Mouse (Mus musculus) liver, embryonic 15.5 days (tissue): ENCODE data around the gene Phf23. TPM values are rescaled to one million over a fixed set of nuclear protein-coding genes. Genes with fewer than 3 reads are reported as not detected.
"Not testable (repeated sequence)": the region's sequence is repeated elsewhere in the genome, so short reads cannot be mapped to it uniquely, and the experiment has no call there.

Experiments
- ATAC-seq: fragments of 200-750 bp; cut with Nextera tagmentation; 2 replicates; pipeline ENCODE4 v1.8.0; 2017; ENCODE audit warnings: moderate number of reproducible peaks, mild to moderate bottlenecking, moderate library complexity; ENCODE audit not compliant: insufficient read depth
- H3K27ac ChIP-seq: fragments of 300-500 bp; sonication (generic); replicated peaks from 2 replicates; pipeline ENCODE4 v1.5.1; 2015; ENCODE audit warnings: mild to moderate bottlenecking, inconsistent platforms
- H3K27me3 ChIP-seq: fragments of 300-500 bp; sonication (generic); 2 replicates; pipeline ENCODE4 v1.6.1; 2015; ENCODE audit warnings: mild to moderate bottlenecking, inconsistent platforms
- H3K36me3 ChIP-seq: fragments of 300-500 bp; sonication (generic); replicated peaks from 2 replicates; pipeline ENCODE4 v1.6.1; 2015; ENCODE audit warnings: moderate library complexity, mild to moderate bottlenecking, inconsistent platforms
- H3K4me1 ChIP-seq: fragments of 300-500 bp; sonication (generic); replicated peaks from 2 replicates; pipeline ENCODE4 v1.6.1; 2015; ENCODE audit warnings: inconsistent platforms
- H3K4me2 ChIP-seq: fragments of 300-500 bp; sonication (generic); 2 replicates; pipeline ENCODE4 v1.6.1; 2015; ENCODE audit warnings: moderate library complexity, mild to moderate bottlenecking, inconsistent platforms
- H3K4me3 ChIP-seq: fragments of 300-500 bp; sonication (generic); replicated peaks from 2 replicates; pipeline ENCODE4 v1.5.1; 2015; ENCODE audit warnings: mild to moderate bottlenecking, inconsistent platforms
- H3K9ac ChIP-seq: fragments of 300-500 bp; sonication (generic); 2 replicates; pipeline ENCODE4 v1.6.1; 2015; ENCODE audit warnings: moderate library complexity, mild to moderate bottlenecking, inconsistent platforms
- H3K9me3 ChIP-seq: fragments of 300-500 bp; sonication (generic); replicated peaks from 2 replicates; pipeline ENCODE4 v1.6.1; 2016; ENCODE audit warnings: inconsistent platforms
- WGBS: fragments of 180-500 bp; shearing (Covaris S2); methylation state at CpG from one replicate; pipeline ENCODE4 v1.1.7; 2015; ENCODE audit warnings: mixed read lengths; ENCODE audit not compliant: insufficient replicate concordance; 5-methylcytosine and 5-hydroxymethylcytosine counted together
- polyA plus RNA-seq: library from polyadenylated mRNA; unstranded; fragments of >200 nt; fragmentation: Nextera tagmentation; extraction: Ambion mirVana; gene quantifications from 2 replicates; pipeline ENCODE4 v1.2.1, GENCODE M21; 2015

Gene Phf23
- polyA plus RNA-seq = 23.1 and 24.0 TPM in 2 replicates

- Histone ChIP-seq H3K36me3 (peaks cover 51% of the 10 kb centered on the region), H3K4me3 (peak within 1 kb of the TSS; percentile 89), H3K4me2 (peak within 1 kb of the TSS; percentile 95), H3K9ac (peak within 1 kb of the TSS; percentile 99), H3K4me1 (peaks cover 63% of the 10 kb centered on the region), H3K9me3 (no peaks in the 10 kb centered on the region), H3K27ac (peak within 1 kb of the TSS; percentile 99), H3K27me3 (no peaks in the 10 kb centered on the region)
- peak; percentile 76 for ATAC-seq
- WGBS = under 1% methylated on average over 36 of the region's 36 CpGs
These were observed at the start of gene Phf23 for GRCm38 (mm10) chr11:69995391-69995960. TSS of gene Phf23 (plus strand) at chr11:69995777.

GRCm38 (mm10) chr11:69945997-69946891, 49.3 kb upstream of the Phf23 start:
- 61% methylated on average over 18 of the region's 18 CpGs for WGBS
- peak; percentile 77 for ATAC-seq
- peak overlapping the region; percentile 93 for H3K4me2 ChIP-seq
- peak overlapping the region; percentile 95 for H3K27ac ChIP-seq
- H3K36me3 ChIP-seq = peaks cover 41% of the 10 kb centered on the region
- H3K4me1 ChIP-seq = peaks cover 56% of the 10 kb centered on the region
- peak overlapping the region; percentile 75 for H3K9ac ChIP-seq
- H3K9me3 ChIP-seq = no peaks in the 10 kb centered on the region
- H3K27me3 ChIP-seq = peaks cover 62% of the 10 kb centered on the region
- H3K4me3 ChIP-seq = peak overlapping the region; percentile 77

- Histone ChIP-seq H3K9ac (peak overlapping the region; percentile 75), H3K9me3 (no peaks in the 10 kb centered on the region), H3K36me3 (peaks cover 34% of the 10 kb centered on the region), H3K27ac (peak overlapping the region; percentile 95), H3K27me3 (peaks cover 63% of the 10 kb centered on the region), H3K4me3 (peak overlapping the region; percentile 77), H3K4me1 (peaks cover 56% of the 10 kb centered on the region), H3K4me2 (peak overlapping the region; percentile 93)
- ATAC-seq = no peak; the same call in 1 of the 2 replicates
- 10% methylated on average over 29 of the region's 29 CpGs for WGBS
These were observed 48.1 kb upstream of the Phf23 start for GRCm38 (mm10) chr11:69947337-69948065.

GRCm38 (mm10) chr11:69948066-69948762, 47.4 kb upstream of the Phf23 start, which contains the start of gene Slc2a4:
TSS of gene Slc2a4 (minus strand) at chr11:69948188.
- ATAC-seq = peak; percentile 82
- peaks cover 63% of the 10 kb centered on the region for H3K27me3 ChIP-seq
- H3K9ac ChIP-seq = peak within 1 kb of the TSS; percentile 75
- H3K4me2 ChIP-seq = peak within 1 kb of the TSS; percentile 93
- peak within 1 kb of the TSS; percentile 95 for H3K27ac ChIP-seq
- peak within 1 kb of the TSS; percentile 77 for H3K4me3 ChIP-seq
- WGBS = 1% methylated on average over 34 of the region's 34 CpGs
- no peaks in the 10 kb centered on the region for H3K9me3 ChIP-seq
- H3K4me1 ChIP-seq = peaks cover 52% of the 10 kb centered on the region
- peaks cover 27% of the 10 kb centered on the region for H3K36me3 ChIP-seq

GRCm38 (mm10) chr11:69948763-69949150, 46.8 kb upstream of the Phf23 start:
- Histone ChIP-seq H3K9me3 (no peaks in the 10 kb centered on the region), H3K4me1 (peaks cover 48% of the 10 kb centered on the region), H3K27me3 (peaks cover 63% of the 10 kb centered on the region), H3K9ac (peak overlapping the region; percentile 75), H3K27ac (peak overlapping the region; percentile 83), H3K4me3 (peak overlapping the region; percentile 77), H3K4me2 (peak overlapping the region; percentile 93), H3K36me3 (peaks cover 22% of the 10 kb centered on the region)
- peak; percentile 36 for ATAC-seq
- WGBS = under 1% methylated on average over 14 of the region's 14 CpGs

GRCm38 (mm10) chr11:69950807-69951459, 44.6 kb upstream of the Phf23 start:
- no peak for ATAC-seq
- H3K4me3 ChIP-seq = no peak overlapping the region
- H3K9me3 ChIP-seq = no peaks in the 10 kb centered on the region
- H3K36me3 ChIP-seq = peaks cover under 1% of the 10 kb centered on the region; the same call in 1 of the 2 replicates
- WGBS = 41% methylated on average over 4 of the region's 4 CpGs
- no peak overlapping the region for H3K9ac ChIP-seq
- no peak overlapping the region for H3K4me2 ChIP-seq
- H3K27ac ChIP-seq = no peak overlapping the region
- peaks cover 27% of the 10 kb centered on the region for H3K4me1 ChIP-seq
- peaks cover 54% of the 10 kb centered on the region for H3K27me3 ChIP-seq

GRCm38 (mm10) chr11:69952274-69952673, 43.3 kb upstream of the Phf23 start:
- no peak overlapping the region for H3K4me3 ChIP-seq
- 24% methylated on average over 1 of the region's 1 CpGs for WGBS
- peaks cover 20% of the 10 kb centered on the region for H3K4me1 ChIP-seq
- H3K27ac ChIP-seq = no peak overlapping the region
- H3K9ac ChIP-seq = no peak overlapping the region
- H3K9me3 ChIP-seq = no peaks in the 10 kb centered on the region
- ATAC-seq = no peak
- peaks cover 62% of the 10 kb centered on the region for H3K27me3 ChIP-seq
- no peaks in the 10 kb centered on the region for H3K36me3 ChIP-seq
- H3K4me2 ChIP-seq = no peak overlapping the region

- ATAC-seq = no peak
- 27% methylated on average over 11 of the region's 11 CpGs for WGBS
- H3K4me3 ChIP-seq = no peak overlapping the region
These were observed 42.2 kb upstream of the Phf23 start for GRCm38 (mm10) chr11:69953267-69953915.

GRCm38 (mm10) chr11:69955618-69956017, 40.0 kb upstream of the Phf23 start:
- not testable (repeated sequence) for H3K4me1 ChIP-seq, H3K4me3 ChIP-seq, H3K27ac ChIP-seq, H3K9ac ChIP-seq, H3K36me3 ChIP-seq, H3K4me2 ChIP-seq, H3K9me3 ChIP-seq, ATAC-seq
- 69% methylated on average over 4 of the region's 4 CpGs for WGBS
- H3K27me3 ChIP-seq = peaks cover 82% of the 10 kb centered on the region

More at GRCm38 (mm10) chr11:69953267-69953915, 42.2 kb upstream of the Phf23 start:
- Histone ChIP-seq H3K27ac (no peak overlapping the region), H3K9ac (no peak overlapping the region), H3K27me3 (peaks cover 70% of the 10 kb centered on the region), H3K9me3 (no peaks in the 10 kb centered on the region), H3K36me3 (no peaks in the 10 kb centered on the region), H3K4me1 (peaks cover 10% of the 10 kb centered on the region), H3K4me2 (no peak overlapping the region)

GRCm38 (mm10) chr11:69956218-69956617, 39.4 kb upstream of the Phf23 start:
- 56% methylated on average over 1 of the region's 1 CpGs for WGBS
- no peak overlapping the region for H3K4me3 ChIP-seq
- H3K4me2 ChIP-seq = no peak overlapping the region
- H3K9me3 ChIP-seq = no peaks in the 10 kb centered on the region
- no peak overlapping the region for H3K27ac ChIP-seq
- H3K4me1 ChIP-seq = no peaks in the 10 kb centered on the region; the same call in 1 of the 2 replicates
- ATAC-seq = no peak
- peaks cover 82% of the 10 kb centered on the region for H3K27me3 ChIP-seq
- H3K36me3 ChIP-seq = no peaks in the 10 kb centered on the region
- H3K9ac ChIP-seq = no peak overlapping the region
